Mouse (Mus musculus) spleen, adult 18-20 months (tissue): ENCODE data around the gene Sdr39u1.
A peak's percentile ranks its signal among the peaks of the same experiment; 100 is the strongest.

Experiments used
- DNase-seq, 2 experiments: peaks; one replicate each; pipeline ENCODE4 v3.0.0; 2022; ENCODE audit warnings: mixed read lengths in 2 of 2

The Sdr39u1 gene

DNA sequence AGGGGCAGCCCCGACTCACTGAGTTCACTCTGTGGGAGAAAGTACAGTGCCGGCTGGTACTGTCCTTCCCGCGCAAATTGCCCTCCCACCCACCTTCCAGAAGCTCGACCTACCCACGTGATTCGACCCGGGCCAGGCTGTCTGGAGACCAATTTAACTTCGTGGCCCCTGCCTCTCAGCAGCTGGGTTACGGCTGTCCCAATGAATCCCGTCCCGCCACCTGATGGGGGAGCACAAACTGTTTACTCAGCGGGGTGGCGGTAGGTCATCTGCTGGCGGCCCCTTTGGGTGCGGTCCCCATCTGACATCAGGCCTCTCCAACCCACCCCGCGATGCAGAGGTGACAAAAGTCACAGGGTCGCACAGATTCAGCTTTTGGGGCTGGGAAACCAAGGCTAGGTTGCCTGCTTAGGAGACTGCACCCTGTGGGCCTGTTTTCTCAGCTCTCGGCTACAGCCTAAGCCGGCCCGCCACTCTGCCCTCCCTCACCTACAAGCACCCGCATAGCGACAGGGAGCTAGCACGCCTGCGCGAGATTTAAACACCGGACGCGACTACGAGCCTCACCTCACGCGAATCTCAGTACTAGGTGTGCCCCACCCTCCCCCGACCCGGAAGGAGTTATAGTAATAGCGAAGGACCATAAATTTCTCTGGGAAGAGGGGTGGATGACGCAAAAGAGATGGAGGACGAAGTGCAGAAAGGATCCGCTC lies at the start of gene Sdr39u1:
Gene Sdr39u1 (minus strand): TSS at position 593 of the 713 bp plus-strand sequence.
- DNase-seq: peak; percentile 77

DNA sequence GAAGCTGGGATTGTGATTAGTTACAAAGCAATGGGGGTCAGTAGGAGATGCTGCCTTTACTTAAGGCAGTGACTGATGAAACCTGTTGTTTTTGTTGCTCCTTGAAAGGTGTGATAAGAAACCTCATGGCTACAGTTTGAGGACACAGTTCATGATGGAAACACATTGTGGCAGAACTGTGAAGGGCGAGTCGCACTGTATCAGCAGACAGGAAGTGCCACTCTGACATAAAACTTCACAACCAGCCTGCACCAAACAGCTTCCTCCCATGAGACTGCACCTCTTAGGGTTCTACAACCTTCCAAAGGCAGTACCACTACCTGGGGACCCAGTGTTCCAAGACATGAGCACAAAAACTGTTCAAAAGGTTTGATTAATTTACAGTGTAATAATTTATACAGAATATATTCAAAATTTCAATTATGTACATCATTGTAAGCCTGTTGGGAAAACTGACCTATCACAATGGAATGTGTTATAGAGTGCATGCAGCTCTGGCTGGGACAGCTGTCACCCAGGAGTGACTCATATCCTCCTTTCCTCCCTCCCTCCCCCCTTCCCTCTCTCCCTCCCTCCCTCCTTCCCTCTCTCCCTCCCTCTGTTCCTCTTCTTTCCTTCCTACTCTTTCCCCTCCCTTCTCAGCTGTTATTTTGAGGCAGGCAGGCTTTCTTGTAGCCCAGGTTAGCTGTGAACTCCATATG lies 46.3 kb upstream of the Sdr39u1 start:
- no peak for DNase-seq

DNA sequence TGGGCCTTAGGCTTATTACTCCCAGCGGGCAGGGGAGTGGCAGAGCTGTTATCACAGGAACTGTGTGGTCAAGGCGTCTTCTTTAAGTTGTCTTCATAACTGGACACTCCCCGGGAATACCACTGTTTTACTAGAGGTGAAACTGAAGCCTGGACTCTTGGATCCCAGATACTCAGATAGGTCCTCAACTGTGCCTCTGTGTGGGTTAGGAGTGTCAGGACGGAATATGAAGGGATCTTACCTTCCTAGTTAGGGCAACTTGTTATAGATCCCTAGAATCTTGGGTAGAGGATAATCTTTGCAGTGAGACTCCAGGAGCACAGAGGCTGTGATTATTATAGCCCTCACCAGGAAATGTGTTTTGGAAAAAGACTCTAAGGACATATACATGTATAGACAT lies 44.5 kb upstream of the Sdr39u1 start, which contains the start of gene Cma1:
Gene Cma1 (minus strand): TSS at position 101 of the 400 bp plus-strand sequence.
- DNase-seq: no peak

DNA sequence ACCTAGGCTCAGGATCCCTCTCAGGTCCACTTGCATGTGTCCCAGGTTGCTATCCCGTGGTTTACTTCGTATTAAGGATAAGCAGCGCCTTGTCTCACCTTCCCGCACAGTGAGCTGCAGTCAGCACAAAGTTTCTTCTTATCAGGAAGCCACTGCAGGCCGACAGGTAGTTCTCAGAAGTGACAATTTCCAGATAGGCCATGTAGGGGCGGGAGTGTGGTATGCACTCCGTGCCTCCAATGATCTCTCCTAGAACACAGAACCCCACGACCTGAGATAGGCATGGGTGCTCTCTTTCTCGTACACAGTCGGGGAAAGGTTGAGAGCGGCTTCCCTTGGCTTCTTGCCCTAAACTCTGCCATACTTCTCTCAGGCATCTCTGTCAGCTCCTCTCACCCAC lies 43.5 kb upstream of the Sdr39u1 start:
- DNase-seq: no peak

DNA sequence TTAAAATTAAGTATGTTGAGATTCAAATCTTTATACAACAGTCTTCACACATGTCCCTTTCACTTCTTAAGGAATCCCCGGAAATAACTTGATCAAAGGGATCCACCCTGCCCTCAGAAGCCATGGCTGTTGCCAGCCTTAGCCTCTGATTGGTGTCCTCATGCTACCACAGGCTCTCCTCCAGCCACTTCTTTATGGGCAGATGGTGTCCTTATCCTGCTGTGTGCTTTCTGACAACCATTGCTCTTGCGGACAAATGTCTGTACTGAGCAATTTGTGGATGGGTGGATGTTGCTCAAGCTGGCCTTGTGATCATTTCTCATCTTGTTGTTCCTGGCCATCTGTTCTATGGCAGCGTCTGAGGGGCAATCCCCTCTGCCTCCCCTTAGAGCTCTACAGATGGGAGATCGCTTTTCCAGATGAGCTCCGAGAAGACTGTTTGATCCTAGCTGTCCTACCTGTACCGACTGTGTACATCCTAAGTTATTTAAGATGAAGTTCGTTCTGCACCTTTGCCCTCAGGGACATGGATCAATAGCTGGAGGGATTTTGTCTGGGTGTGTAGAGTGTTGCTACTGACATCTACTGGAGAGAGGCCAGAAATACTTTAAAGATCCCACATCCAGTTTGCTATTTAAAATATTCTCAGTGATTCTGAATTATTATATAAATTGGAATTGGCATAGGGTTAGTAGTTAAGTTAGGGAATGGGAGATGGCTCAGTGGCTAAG lies 40.1 kb upstream of the Sdr39u1 start:
- DNase-seq: no peak

DNA sequence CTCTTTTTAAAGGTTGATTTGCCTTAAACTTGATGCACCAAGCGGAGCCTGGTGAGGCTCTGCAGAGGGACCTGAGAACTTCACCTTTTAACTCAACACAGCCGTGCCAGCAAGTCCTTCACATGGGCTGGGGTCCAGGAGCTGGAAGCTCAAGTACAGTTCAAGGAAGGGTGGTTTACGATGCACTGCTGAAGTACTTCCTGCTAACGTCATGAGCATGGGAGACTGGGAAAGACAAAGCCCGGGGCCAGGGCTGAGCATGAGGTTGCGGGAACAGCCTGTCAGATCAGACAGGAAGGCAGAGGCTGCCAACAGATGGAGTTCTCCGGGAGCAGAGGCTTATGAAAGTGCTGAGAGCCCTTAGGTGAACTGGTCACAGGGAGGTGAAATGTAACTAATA lies 33.5 kb upstream of the Sdr39u1 start:
- no peak for DNase-seq

DNA sequence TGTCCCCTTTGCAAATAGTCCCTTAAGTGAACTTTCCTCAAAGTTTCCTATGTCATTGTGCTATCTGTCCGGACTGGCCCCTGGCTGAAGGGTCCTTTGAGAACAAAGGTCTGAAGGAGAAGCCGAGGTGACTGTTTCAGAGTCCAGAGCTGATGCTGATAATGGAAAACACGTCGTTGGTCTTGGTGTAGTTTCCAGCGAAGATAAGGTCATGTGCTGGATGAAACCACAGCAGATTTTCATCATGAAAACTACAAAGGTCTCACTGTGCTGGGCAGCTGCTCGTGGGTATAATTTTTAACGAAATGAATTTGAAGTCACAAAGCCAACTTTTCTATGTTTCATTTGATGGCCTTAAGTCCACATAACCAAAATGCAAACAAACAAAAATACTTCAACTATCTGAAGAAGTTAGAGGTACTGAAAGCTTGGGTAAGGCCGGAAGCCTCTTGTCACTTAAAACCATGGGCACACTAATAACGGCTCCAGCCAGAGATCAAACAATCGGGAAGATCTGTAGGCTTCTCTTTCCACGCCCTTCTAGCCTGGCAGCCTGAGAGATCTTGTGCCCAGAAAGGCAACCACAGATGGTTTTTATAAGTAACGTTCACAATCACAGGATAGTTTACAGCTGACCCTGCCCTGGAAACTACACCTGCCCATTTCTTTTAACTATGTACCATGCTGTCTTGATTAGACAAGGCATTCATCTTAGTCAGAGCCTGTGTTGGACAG lies 29.3 kb upstream of the Sdr39u1 start:
- DNase-seq: no peak

DNA sequence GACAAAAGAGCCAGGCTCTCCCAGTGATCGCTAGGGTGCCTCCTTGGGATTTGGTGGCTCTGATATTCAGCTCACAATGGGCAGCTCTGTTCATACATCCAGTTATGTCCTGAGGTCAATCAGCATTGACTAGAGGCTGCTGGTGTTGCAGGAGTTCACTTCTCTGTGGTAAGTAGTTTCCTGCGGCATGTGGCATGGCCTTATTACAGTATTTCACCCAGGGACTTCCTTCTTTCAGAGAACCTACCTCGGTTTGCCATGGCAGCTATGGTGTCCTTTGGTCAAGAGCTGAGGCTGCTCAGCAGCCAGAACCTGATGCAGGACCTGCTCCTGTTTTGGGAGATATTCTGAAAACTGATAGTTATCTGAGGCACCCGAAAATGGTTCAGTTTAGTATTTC lies 26.8 kb upstream of the Sdr39u1 start:
- DNase-seq: no peak

DNA sequence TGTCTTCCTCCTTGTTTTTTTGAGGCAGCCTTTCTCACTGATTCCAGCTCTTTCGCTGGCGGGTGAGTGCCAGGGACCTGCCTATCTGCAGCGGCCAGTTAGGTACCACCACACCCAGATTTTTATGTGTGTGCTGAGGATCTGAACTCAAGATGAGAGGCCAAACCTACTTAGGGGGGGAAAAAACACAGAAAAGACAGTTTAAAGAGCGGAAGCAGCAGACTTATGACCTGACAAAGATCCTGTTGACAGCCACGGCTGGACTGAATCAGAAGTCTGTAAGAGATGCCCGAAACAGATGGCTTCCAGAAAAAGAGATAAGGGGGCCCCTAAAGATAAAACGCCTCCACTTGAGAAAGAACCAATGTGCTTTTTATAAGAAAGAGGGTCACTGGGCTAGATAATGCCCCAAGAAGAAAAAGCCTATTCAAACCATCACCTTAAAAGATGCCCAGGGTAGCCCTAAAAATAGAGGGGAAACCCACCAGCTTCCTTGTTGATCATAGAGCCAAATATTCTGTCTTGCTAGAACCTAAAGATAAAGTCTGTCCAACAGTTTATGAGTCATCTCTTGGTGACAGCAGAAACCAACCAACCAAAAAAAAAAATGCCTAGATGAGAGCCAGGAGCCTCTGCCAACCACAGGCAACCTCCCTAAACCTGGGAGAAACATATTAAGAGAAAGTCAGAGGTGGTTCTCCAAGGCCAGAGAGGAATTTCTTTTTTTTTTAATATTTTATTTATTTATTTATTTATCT lies 22.6 kb upstream of the Sdr39u1 start:
- DNase-seq: no peak

DNA sequence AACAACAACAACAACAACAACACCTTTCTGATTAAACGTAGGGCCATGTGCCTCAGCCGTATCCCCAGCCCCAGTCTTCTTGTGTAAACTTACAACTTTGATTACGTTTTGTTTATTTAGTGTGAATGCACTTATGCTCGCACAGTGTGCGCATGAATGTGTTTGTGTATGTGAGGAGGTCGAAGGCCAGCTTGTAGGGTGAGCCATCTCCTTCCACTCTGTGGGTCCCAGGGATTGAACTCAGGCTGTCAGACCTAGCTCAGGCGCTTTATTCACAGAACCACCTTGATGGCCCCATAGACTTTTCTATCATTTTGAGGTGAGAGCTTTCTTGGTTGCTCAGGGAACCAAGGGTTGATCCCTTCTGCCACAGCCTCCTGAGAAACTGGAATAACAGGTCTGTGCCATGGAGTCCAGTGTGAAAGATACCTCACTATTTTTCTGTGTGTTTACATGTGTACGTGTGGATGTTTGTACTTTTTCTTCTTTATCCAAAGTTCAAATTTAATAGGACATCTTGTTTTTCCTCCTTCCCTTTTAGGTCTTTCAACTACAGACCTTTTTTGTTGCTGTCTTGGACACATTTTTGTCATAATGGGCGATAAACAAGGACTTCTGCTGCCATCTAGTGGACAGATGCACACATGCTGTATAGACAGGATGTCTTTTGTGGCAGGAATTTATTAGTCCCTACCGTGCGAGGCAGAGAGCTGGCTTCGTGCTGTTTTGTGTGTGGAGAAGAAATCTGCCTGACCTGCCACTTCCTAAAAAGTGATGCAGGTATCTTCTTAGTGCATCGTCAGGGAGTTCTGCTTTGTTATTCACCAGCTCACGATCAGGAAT lies 18.4 kb upstream of the Sdr39u1 start:
- peak in 1 of 2 experiments; percentile 55 for DNase-seq

DNA sequence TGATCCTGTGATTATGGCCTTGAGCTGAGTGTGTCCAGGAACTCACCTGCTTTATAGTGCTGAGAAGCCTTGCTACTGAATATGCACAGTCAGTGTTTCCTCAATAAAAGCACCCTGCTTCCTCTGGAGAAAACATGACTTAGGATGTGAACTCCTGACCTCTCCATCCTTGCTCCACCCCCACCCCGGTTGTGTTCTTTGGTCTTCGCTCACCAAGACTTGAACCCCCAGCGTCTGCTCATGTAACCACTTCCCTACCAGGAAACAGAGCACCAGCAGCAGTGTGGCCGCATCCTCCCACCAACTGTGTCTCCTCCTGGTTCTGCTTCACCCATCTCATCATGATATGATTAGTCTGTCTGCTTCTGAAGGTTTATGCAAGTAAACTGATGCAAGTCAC lies 13.3 kb upstream of the Sdr39u1 start:
- no peak for DNase-seq

DNA sequence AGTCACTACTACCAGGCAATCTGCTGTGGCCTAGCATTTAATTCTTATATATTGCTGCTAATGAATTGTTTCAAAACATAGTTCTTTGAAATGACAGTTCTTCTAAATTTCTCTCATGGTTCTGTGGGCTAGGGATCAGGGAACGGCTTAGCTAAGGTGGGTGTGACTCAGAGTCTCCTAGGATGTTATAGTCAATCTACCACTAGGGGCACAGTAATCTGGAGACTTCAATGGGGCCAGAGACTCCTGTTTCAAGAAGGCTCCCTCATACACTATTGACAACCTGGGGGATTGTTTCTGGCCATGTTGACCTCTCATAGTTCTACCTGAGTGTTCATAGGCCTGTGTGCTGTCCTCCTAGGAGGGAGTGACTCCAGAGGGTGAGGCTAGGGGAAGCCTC lies 5.4 kb upstream of the Sdr39u1 start:
- no peak for DNase-seq

DNA sequence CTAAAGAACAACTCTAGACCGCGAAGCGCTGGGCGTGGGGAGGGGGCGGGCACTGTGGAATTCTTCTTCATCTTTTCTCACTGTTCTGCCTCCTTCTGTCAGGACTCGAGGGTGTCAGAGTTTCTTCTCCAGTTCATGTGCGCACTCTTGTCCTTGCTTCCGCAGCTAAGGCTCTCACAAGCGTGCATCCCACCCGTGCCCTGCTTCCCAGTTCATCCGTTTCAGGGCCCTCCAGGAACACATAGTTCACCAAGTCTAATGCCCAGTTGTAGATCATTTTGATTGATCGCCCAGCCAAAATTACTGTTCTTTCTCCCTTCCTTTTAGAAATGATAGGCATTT lies 292 bp upstream of the Sdr39u1 start:
- no peak for DNase-seq

DNA sequence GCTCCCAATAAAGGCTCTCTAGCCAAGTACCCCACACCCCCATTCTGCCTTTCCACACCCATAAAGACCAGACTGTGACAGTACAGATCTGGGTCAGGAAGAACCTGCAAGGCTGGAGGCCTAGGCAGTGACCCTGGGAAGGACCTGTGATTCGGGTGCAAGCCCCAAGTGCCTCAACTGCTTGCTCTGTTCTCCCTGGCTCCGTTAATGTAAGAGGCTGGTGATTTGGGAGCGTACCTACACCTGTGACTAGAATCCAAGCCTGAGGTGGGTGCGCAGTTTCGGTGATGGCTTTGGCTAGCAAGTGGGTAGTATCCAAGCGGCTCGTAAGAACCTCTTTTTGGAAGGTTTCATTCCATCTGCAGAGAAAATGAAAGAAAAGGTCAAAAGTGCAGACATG lies 1.1 kb downstream of the Sdr39u1 start:
- DNase-seq: no peak

DNA sequence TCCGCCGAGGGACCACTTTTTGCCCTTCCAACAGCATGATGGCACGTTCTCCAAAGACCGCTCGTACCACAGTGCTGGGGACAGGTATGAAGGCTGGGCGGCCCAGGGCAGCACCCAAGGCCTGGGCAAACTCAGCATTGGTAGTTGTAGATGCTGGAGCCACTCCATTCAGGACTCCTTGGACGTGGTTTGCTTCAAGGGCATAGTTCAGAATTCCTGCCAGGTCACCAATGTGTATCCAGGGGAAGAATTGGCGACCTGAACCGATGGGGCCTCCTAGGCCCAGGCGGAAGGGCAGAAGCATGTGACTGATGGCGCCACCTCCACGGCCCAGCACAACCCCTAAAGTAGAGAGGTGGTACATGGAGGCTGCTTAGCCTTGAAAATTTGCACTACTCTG lies 2.4 kb downstream of the Sdr39u1 start:
- DNase-seq: no peak

DNA sequence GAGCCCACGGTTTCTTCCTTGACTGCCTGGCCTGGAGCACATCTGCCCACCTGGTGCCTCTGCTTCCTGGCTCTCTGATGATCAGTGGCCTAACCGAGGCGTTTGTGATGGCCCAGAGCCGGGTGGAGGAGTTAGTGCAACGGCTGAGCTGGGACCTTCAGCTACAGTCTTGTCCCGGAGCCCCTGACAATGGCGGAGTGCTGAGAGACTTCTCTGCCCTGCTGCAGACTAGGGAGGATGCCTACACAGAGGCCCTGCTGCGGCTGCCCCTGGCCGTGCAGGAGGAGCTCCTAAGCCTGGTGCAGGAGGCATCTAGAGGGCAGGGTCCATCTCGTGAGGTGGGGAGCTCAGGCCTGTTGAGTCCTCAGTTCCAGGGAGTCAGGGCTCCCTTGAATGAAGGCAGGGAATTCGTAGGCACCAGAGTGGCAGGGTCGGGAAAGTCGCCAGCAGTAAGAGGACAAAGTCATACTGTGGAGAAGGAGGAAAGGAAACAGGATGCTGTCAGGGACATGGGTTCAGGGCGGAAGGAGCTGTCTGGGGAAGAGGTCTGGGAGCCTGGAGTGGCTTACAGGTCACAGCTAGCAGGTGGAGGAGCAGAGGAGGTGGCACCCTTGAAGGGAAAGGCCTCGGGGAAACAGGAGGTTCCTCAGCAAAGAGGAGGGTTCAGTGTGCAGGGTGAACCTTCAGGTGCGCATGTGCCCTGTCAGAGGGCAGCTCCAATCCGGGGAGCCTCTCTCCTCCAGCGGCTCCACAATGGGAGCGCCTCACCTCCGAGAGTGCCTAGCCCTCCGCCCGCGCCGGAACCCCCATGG lies 13.3 kb downstream of the Sdr39u1 start:
- no peak for DNase-seq

DNA sequence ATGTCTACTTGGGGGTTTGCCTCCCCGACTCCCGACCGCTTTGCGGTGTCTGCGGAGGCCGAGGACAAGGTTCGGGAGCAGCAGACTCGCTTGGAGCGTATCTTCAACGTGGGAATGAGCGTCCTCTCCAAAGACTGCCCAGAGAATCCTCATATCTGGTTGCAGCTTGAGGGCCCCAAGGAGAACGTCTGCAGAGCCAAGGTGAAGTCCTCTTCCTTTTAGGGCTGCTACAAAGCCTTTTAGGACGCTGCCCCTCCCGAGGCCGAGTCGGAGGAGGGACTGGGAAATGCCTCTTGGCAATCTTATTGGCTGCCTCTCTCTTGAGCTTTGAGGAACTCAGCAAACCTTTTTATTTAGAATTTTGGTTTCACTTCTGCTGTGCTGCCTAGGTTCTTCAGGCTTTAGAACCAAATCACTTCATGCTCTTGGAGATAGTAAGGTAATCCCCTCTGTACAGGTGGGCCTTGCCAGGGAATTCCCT lies 14.3 kb downstream of the Sdr39u1 start:
- DNase-seq: peak; percentile 65 to 69

DNA sequence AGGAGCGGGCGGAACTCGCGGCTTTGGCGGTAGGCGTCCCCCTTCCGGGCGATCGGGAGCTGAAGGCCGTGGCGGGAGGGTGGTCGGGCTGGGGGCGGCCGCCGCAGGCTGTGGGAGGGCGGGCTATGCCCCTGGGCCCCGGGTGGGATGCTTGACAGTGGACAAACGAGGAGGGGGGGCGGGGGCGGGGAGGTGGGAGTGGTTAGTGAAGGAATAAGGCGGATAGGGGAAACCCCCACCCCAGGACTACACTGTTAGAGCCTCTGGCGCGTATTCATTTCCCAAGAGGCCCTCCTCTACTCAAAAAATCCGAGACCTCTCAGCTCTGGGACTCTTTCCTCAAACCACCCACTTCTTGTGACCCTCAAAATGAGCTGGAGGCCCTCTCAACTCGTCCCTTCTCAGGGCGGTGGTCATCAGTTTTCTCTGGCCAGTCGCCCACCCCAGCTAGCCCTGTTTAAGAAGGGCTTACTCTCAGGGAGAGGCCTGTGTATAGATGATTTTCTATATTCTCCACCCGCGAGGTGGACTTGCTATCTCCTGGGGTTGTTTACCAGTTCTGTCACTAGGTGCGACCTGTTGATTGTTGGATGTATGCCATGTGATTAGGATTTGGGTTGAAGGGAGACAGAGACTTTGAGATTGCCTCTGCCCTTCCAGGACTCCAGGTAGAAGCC lies 14.8 kb downstream of the Sdr39u1 start:
- peak in 1 of 2 experiments; percentile 31 for DNase-seq

DNA sequence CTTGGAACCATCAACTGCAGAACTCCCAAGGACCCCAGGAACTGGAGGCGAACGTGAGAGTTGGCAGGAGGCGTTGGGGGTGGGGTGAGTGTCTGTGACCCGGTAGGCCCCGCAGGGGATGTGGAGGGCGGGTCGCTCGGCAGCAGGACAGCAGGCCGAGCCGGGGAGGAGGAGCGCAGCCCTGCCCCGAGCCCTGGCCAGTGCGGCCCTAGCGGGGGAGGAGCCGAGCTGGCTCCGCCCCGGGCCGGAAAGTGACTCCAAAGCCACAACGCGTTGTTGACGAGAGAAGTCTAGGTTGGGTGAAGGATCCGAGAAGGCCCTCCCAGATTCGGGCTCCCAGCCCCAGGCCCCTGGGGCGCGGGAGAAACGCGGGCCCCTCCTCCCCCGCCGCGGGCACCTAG lies 15.4 kb downstream of the Sdr39u1 start, which contains the start of gene Khnyn:
Gene Khnyn (plus strand): TSS at position 235 of the 401 bp plus-strand sequence.
- peak; percentile 84 to 87 for DNase-seq

DNA sequence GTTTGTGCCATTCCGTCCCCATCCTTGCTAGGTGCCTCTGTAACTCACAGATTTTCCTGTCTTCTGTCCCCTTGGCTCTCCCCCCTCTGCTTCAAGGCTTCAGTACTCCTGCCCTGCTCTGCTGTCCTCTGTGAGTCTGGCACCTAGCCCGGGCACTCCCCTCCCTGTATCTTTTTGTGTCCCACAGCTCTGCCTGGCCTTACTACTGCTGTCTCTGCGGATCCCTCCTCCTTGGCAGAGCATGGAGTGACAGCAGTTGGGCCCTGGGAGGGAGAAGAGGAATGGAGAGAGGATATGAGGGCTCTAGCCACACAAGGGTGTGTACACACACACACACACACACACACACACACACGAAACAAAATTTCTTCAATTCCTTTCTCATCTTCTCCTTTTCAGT lies 15.9 kb downstream of the Sdr39u1 start, which contains the start of gene Cbln3:
Gene Cbln3 (minus strand): TSS at position 227 of the 400 bp plus-strand sequence.
- DNase-seq: no peak
